Mouse (Mus musculus): Measurements from ENCODE around the gene Cntn5. TPM values are rescaled to one million over a fixed set of nuclear protein-coding genes. Genes with fewer than 3 reads are reported as not detected.

Cntn5 gene
- polyA plus RNA-seq, 1 experiment from 2014 or later = 0.42 TPM

GRCm38 (mm10) chr9:9799546-9799945, 1105.0 kb downstream of the Cntn5 start:
- WGBS = 91% methylated on average over 2 of the region's 2 CpGs

GRCm38 (mm10) chr9:9783680-9784079, 1120.9 kb downstream of the Cntn5 start:
- no peak for DNase-seq (ENCODE audit: low spot score)
- 59% methylated on average over 3 of the region's 3 CpGs for WGBS

More at GRCm38 (mm10) chr9:9799546-9799945, 1105.0 kb downstream of the Cntn5 start:
- Histone ChIP-seq H3K4me3 (no peak overlapping the region), H3K36me3 (replicated peaks) (no peaks in the 10 kb centered on the region), H3K9me3 (no peaks in the 10 kb centered on the region), H3K27me3 (replicated peaks; ENCODE audit: low read depth, poor library complexity, severe bottlenecking) (no peaks in the 10 kb centered on the region), H3K27ac (replicated peaks) (no peak overlapping the region), H3K4me1 (no peaks in the 10 kb centered on the region)
- no peak for DNase-seq (ENCODE audit: low spot score)

GRCm38 (mm10) chr9:9781157-9781884, 1123.3 kb downstream of the Cntn5 start:
- 80% methylated on average over 9 of the region's 9 CpGs for WGBS
- Histone ChIP-seq H3K36me3 (replicated peaks) (no peaks in the 10 kb centered on the region), H3K4me3 (no peak overlapping the region), H3K4me1 (no peaks in the 10 kb centered on the region), H3K9me3 (no peaks in the 10 kb centered on the region), H3K27me3 (replicated peaks; ENCODE audit: low read depth, poor library complexity, severe bottlenecking) (no peaks in the 10 kb centered on the region), H3K27ac (replicated peaks) (no peak overlapping the region)
- no peak for DNase-seq (ENCODE audit: low spot score)

More at GRCm38 (mm10) chr9:9783680-9784079, 1120.9 kb downstream of the Cntn5 start:
- H3K4me1 ChIP-seq = no peaks in the 10 kb centered on the region
- no peaks in the 10 kb centered on the region for H3K9me3 ChIP-seq
- no peak overlapping the region for H3K27ac ChIP-seq (replicated peaks)
- no peak overlapping the region for H3K4me3 ChIP-seq
- no peaks in the 10 kb centered on the region for H3K36me3 ChIP-seq (replicated peaks)
- no peaks in the 10 kb centered on the region for H3K27me3 ChIP-seq (replicated peaks; ENCODE audit: low read depth, poor library complexity, severe bottlenecking)

- 79% methylated on average over 3 of the region's 3 CpGs for WGBS
- Histone ChIP-seq H3K4me1 (no peaks in the 10 kb centered on the region), H3K27ac (replicated peaks) (no peak overlapping the region), H3K9me3 (no peaks in the 10 kb centered on the region), H3K4me3 (no peak overlapping the region), H3K27me3 (replicated peaks; ENCODE audit: low read depth, poor library complexity, severe bottlenecking) (no peaks in the 10 kb centered on the region), H3K36me3 (replicated peaks) (no peaks in the 10 kb centered on the region)
- DNase-seq (ENCODE audit: low spot score) = no peak
Observed at GRCm38 (mm10) chr9:9779646-9780045, 1124.9 kb downstream of the Cntn5 start.

GRCm38 (mm10) chr9:9770777-9771176, 1133.8 kb downstream of the Cntn5 start:
- DNase-seq (ENCODE audit: low spot score) = no peak
- no peaks in the 10 kb centered on the region for H3K36me3 ChIP-seq (replicated peaks)
- no peaks in the 10 kb centered on the region for H3K9me3 ChIP-seq
- H3K4me1 ChIP-seq = no peaks in the 10 kb centered on the region
- H3K27ac ChIP-seq (replicated peaks) = no peak overlapping the region
- 84% methylated on average over 2 of the region's 2 CpGs for WGBS
- no peaks in the 10 kb centered on the region for H3K27me3 ChIP-seq (replicated peaks; ENCODE audit: low read depth, poor library complexity, severe bottlenecking)
- H3K4me3 ChIP-seq = no peak overlapping the region

- Histone ChIP-seq H3K36me3 (replicated peaks) (no peaks in the 10 kb centered on the region), H3K4me3 (no peak overlapping the region), H3K27me3 (replicated peaks; ENCODE audit: low read depth, poor library complexity, severe bottlenecking) (no peaks in the 10 kb centered on the region), H3K4me1 (no peaks in the 10 kb centered on the region), H3K27ac (replicated peaks) (no peak overlapping the region), H3K9me3 (no peaks in the 10 kb centered on the region)
- no peak for DNase-seq (ENCODE audit: low spot score)
Observed at GRCm38 (mm10) chr9:9769659-9770058, 1134.9 kb downstream of the Cntn5 start.

- no peaks in the 10 kb centered on the region for H3K27me3 ChIP-seq (replicated peaks; ENCODE audit: low read depth, poor library complexity, severe bottlenecking)
- H3K4me3 ChIP-seq = no peak overlapping the region
- no peaks in the 10 kb centered on the region for H3K9me3 ChIP-seq
- no peaks in the 10 kb centered on the region for H3K4me1 ChIP-seq
- no peak overlapping the region for H3K27ac ChIP-seq (replicated peaks)
- 83% methylated on average over 1 of the region's 1 CpGs for WGBS
- DNase-seq (ENCODE audit: low spot score) = no peak
- no peaks in the 10 kb centered on the region for H3K36me3 ChIP-seq (replicated peaks)
Observed at GRCm38 (mm10) chr9:9718145-9718544, 1186.4 kb downstream of the Cntn5 start.

- Histone ChIP-seq H3K27ac (replicated peaks) (no peak overlapping the region), H3K36me3 (replicated peaks) (no peaks in the 10 kb centered on the region), H3K4me3 (no peak overlapping the region), H3K9me3 (no peaks in the 10 kb centered on the region), H3K4me1 (no peaks in the 10 kb centered on the region), H3K27me3 (replicated peaks; ENCODE audit: low read depth, poor library complexity, severe bottlenecking) (no peaks in the 10 kb centered on the region)
- 90% methylated on average over 5 of the region's 5 CpGs for whole genome bisulfite sequencing
- no peak for DNase-seq (ENCODE audit: low spot score)
Observed at GRCm38 (mm10) chr9:9708671-9709070, 1195.9 kb downstream of the Cntn5 start.

GRCm38 (mm10) chr9:9707766-9708165, 1196.8 kb downstream of the Cntn5 start:
- Histone ChIP-seq H3K4me3 (no peak overlapping the region), H3K36me3 (replicated peaks) (no peaks in the 10 kb centered on the region), H3K9me3 (no peaks in the 10 kb centered on the region), H3K27me3 (replicated peaks; ENCODE audit: low read depth, poor library complexity, severe bottlenecking) (no peaks in the 10 kb centered on the region), H3K4me1 (no peaks in the 10 kb centered on the region), H3K27ac (replicated peaks) (no peak overlapping the region)
- no peak for DNase-seq (ENCODE audit: low spot score)

- 80% methylated on average over 1 of the region's 1 CpGs for WGBS
- H3K9me3 ChIP-seq = no peaks in the 10 kb centered on the region
- H3K4me3 ChIP-seq = no peak overlapping the region
- DNase-seq (ENCODE audit: low spot score) = no peak
- H3K27ac ChIP-seq (replicated peaks) = no peak overlapping the region
- no peaks in the 10 kb centered on the region for H3K4me1 ChIP-seq
- H3K36me3 ChIP-seq (replicated peaks) = no peaks in the 10 kb centered on the region
- H3K27me3 ChIP-seq (replicated peaks; ENCODE audit: low read depth, poor library complexity, severe bottlenecking) = no peaks in the 10 kb centered on the region
Observed at GRCm38 (mm10) chr9:9705180-9705579, 1199.4 kb downstream of the Cntn5 start.

- no peaks in the 10 kb centered on the region for H3K4me1 ChIP-seq
- no peaks in the 10 kb centered on the region for H3K9me3 ChIP-seq
- H3K27me3 ChIP-seq (replicated peaks; ENCODE audit: low read depth, poor library complexity, severe bottlenecking) = no peaks in the 10 kb centered on the region
- H3K4me3 ChIP-seq = no peak overlapping the region
- DNase-seq (ENCODE audit: low spot score) = no peak
- 68% methylated on average over 3 of the region's 3 CpGs for WGBS
- no peaks in the 10 kb centered on the region for H3K36me3 ChIP-seq (replicated peaks)
- no peak overlapping the region for H3K27ac ChIP-seq (replicated peaks)
Observed at GRCm38 (mm10) chr9:9696636-9697035, 1207.9 kb downstream of the Cntn5 start.

GRCm38 (mm10) chr9:9682348-9682884, 1222.2 kb downstream of the Cntn5 start:
- no peak overlapping the region for H3K4me3 ChIP-seq
- WGBS = 78% methylated on average over 5 of the region's 5 CpGs
- H3K9me3 ChIP-seq = no peaks in the 10 kb centered on the region
- no peak overlapping the region for H3K27ac ChIP-seq (replicated peaks)
- no peaks in the 10 kb centered on the region for H3K4me1 ChIP-seq
- no peaks in the 10 kb centered on the region for H3K27me3 ChIP-seq (replicated peaks; ENCODE audit: low read depth, poor library complexity, severe bottlenecking)
- no peaks in the 10 kb centered on the region for H3K36me3 ChIP-seq (replicated peaks)
- no peak for DNase-seq (ENCODE audit: low spot score)

- H3K27me3 ChIP-seq (replicated peaks; ENCODE audit: low read depth, poor library complexity, severe bottlenecking) = no peaks in the 10 kb centered on the region
- H3K27ac ChIP-seq (replicated peaks) = no peak overlapping the region
- DNase-seq (ENCODE audit: low spot score) = no peak
- no peaks in the 10 kb centered on the region for H3K36me3 ChIP-seq (replicated peaks)
- H3K4me1 ChIP-seq = 0 out of 2 replicates have a peak, but pooled peaks cover 2% of the 10 kb centered on the region
- WGBS = 83% methylated on average over 4 of the region's 4 CpGs
- H3K9me3 ChIP-seq = no peaks in the 10 kb centered on the region
- H3K4me3 ChIP-seq = no peak overlapping the region
Observed at GRCm38 (mm10) chr9:9676078-9676477, 1228.5 kb downstream of the Cntn5 start.

Measured in embryonic facial prominence, embryonic 10.5 days (tissue).